Mouse (Mus musculus): Measurements from ENCODE around the gene Hist2h2ac. TPM values are rescaled to one million over a fixed set of nuclear protein-coding genes. Genes with fewer than 3 reads are reported as not detected.

Hist2h2ac gene
- total and polyA plus RNA-seq, 2 experiments from 2014 or later, result 1.7 to 554 TPM

GRCm38 (mm10) chr3:96267541-96267940 is 46.9 kb upstream of the Hist2h2ac start:
- H3K9ac ChIP-seq (replicated peaks; ENCODE audit: low read length, poor library complexity, severe bottlenecking), result no peak overlapping the region
- no peak overlapping the region for H3K4me3 ChIP-seq (ENCODE audit: low read depth, low read length)
- peaks cover 5% of the 10 kb centered on the region for H3K4me1 ChIP-seq (ENCODE audit: insufficient read depth, low read length)
- no peaks in the 10 kb centered on the region for H3K9me3 ChIP-seq (ENCODE audit: low read length)
- no peak overlapping the region; the same call in 1 of the 2 replicates for H3K27ac ChIP-seq (ENCODE audit: low read depth, low read length)
- no peak for DNase-seq (ENCODE audit: low spot score)
- 78% methylated on average over 4 of the region's 4 CpGs for WGBS
- peak overlapping the region; percentile 48 for H3K4me2 ChIP-seq (ENCODE audit: low read depth, low read length, poor library complexity, severe bottlenecking)
- H3K36me3 ChIP-seq (ENCODE audit: insufficient read depth, low read length), result no peaks in the 10 kb centered on the region
- no peaks in the 10 kb centered on the region for H3K27me3 ChIP-seq (ENCODE audit: insufficient read depth, low read length)
- TF ChIP-seq CTCF (IDR thresholded peaks at IDR 0.05), result no peak
- no peak for ATAC-seq (ENCODE audit: low FRiP score)

- no peak overlapping the region for H3K4me2 ChIP-seq (ENCODE audit: low read depth, low read length, poor library complexity, severe bottlenecking)
Measured at GRCm38 (mm10) chr3:96266132-96266710, 45.5 kb upstream of the Hist2h2ac start.

GRCm38 (mm10) chr3:96264404-96264949 is 43.8 kb upstream of the Hist2h2ac start:
- no peak for ATAC-seq (ENCODE audit: low FRiP score)
- no peaks in the 10 kb centered on the region for H3K9me3 ChIP-seq (ENCODE audit: low read length)
- H3K9ac ChIP-seq (replicated peaks; ENCODE audit: low read length, poor library complexity, severe bottlenecking), result 0 out of 2 replicates have a peak overlapping the region, but pooled peaks have one; percentile 51
- H3K27ac ChIP-seq (ENCODE audit: low read depth, low read length), result peak overlapping the region; percentile 97; the same call in 1 of the 2 replicates
- DNase-seq (ENCODE audit: low spot score), result no peak
- H3K4me2 ChIP-seq (ENCODE audit: low read depth, low read length, poor library complexity, severe bottlenecking), result peak overlapping the region; percentile 77
- H3K36me3 ChIP-seq (ENCODE audit: insufficient read depth, low read length), result no peaks in the 10 kb centered on the region
- no peaks in the 10 kb centered on the region for H3K27me3 ChIP-seq (ENCODE audit: insufficient read depth, low read length)
- no peak for TF ChIP-seq CTCF (IDR thresholded peaks at IDR 0.05)
- 66% methylated on average over 7 of the region's 7 CpGs for WGBS
- peaks cover 5% of the 10 kb centered on the region for H3K4me1 ChIP-seq (ENCODE audit: insufficient read depth, low read length)
- H3K4me3 ChIP-seq (ENCODE audit: low read depth, low read length), result no peak overlapping the region

More at GRCm38 (mm10) chr3:96266132-96266710, 45.5 kb upstream of the Hist2h2ac start:
- H3K4me3 ChIP-seq (ENCODE audit: low read depth, low read length), result no peak overlapping the region
- WGBS, result 90% methylated on average over 8 of the region's 8 CpGs
- no peaks in the 10 kb centered on the region for H3K27me3 ChIP-seq (ENCODE audit: insufficient read depth, low read length)
- H3K9me3 ChIP-seq (ENCODE audit: low read length), result no peaks in the 10 kb centered on the region
- ATAC-seq (ENCODE audit: low FRiP score) (no peak), DNase-seq (ENCODE audit: low spot score) (no peak)
- H3K27ac ChIP-seq (ENCODE audit: low read depth, low read length), result no peak overlapping the region
- no peak overlapping the region for H3K9ac ChIP-seq (replicated peaks; ENCODE audit: low read length, poor library complexity, severe bottlenecking)
- no peaks in the 10 kb centered on the region for H3K36me3 ChIP-seq (ENCODE audit: insufficient read depth, low read length)
- no peak for TF ChIP-seq CTCF (IDR thresholded peaks at IDR 0.05)
- H3K4me1 ChIP-seq (ENCODE audit: insufficient read depth, low read length), result peaks cover 5% of the 10 kb centered on the region

- ATAC-seq (ENCODE audit: low FRiP score) (no peak), DNase-seq (ENCODE audit: low spot score) (peak; percentile 53)
- Histone ChIP-seq H3K36me3 (ENCODE audit: insufficient read depth, low read length) (no peaks in the 10 kb centered on the region), H3K4me1 (ENCODE audit: insufficient read depth, low read length) (peaks cover 5% of the 10 kb centered on the region), H3K27ac (ENCODE audit: low read depth, low read length) (peak overlapping the region; percentile 97), H3K4me2 (ENCODE audit: low read depth, low read length, poor library complexity, severe bottlenecking) (peak overlapping the region; percentile 77), H3K9me3 (ENCODE audit: low read length) (no peaks in the 10 kb centered on the region), H3K9ac (replicated peaks; ENCODE audit: low read length, poor library complexity, severe bottlenecking) (peak overlapping the region; percentile 51), H3K27me3 (ENCODE audit: insufficient read depth, low read length) (no peaks in the 10 kb centered on the region), H3K4me3 (ENCODE audit: low read depth, low read length) (peak overlapping the region; percentile 58)
- WGBS, result 4% methylated on average over 27 of the region's 27 CpGs
- TF ChIP-seq CTCF (IDR thresholded peaks at IDR 0.05), result no peak
Measured at GRCm38 (mm10) chr3:96263558-96264403, 43.1 kb upstream of the Hist2h2ac start.

- H3K4me2 ChIP-seq (ENCODE audit: low read depth, low read length, poor library complexity, severe bottlenecking), result peak within 1 kb of the TSS; percentile 77
- peaks cover 3% of the 10 kb centered on the region for H3K4me1 ChIP-seq (ENCODE audit: insufficient read depth, low read length)
- peak within 1 kb of the TSS; percentile 97 for H3K27ac ChIP-seq (ENCODE audit: low read depth, low read length)
- H3K9ac ChIP-seq (replicated peaks; ENCODE audit: low read length, poor library complexity, severe bottlenecking), result peak within 1 kb of the TSS; percentile 83
- WGBS, result under 1% methylated on average over 39 of the region's 40 CpGs
- H3K27me3 ChIP-seq (ENCODE audit: insufficient read depth, low read length), result no peaks in the 10 kb centered on the region
- no peaks in the 10 kb centered on the region for H3K36me3 ChIP-seq (ENCODE audit: insufficient read depth, low read length)
- TF ChIP-seq CTCF (IDR thresholded peaks at IDR 0.05), result peak; percentile 77
- DNase-seq (ENCODE audit: low spot score) (peak; percentile 97), ATAC-seq (ENCODE audit: low FRiP score) (peak; percentile 87)
- peak within 1 kb of the TSS; percentile 58 for H3K4me3 ChIP-seq (ENCODE audit: low read depth, low read length)
- H3K9me3 ChIP-seq (ENCODE audit: low read length), result no peaks in the 10 kb centered on the region
Measured at GRCm38 (mm10) chr3:96262979-96263550, 42.4 kb upstream of the Hist2h2ac start, which contains the start of gene Hist2h4. Gene Hist2h4 (minus strand): TSS chr3:96263311.

All from midbrain, postnatal 0 days (tissue).